Mouse (Mus musculus): ENCODE results near the gene Sox15.
A peak's percentile ranks its signal among the peaks of the same experiment; 100 is the strongest.

Gene Sox15

GRCm38 (mm10) chr11:69679144-69679543, 24.0 kb downstream of the Sox15 start:
- no peak for DNase-seq (ENCODE audit: low read depth, low spot score)

GRCm38 (mm10) chr11:69680136-69680855, 25.2 kb downstream of the Sox15 start:
- no peak for DNase-seq (ENCODE audit: low read depth, low spot score)

DNA sequence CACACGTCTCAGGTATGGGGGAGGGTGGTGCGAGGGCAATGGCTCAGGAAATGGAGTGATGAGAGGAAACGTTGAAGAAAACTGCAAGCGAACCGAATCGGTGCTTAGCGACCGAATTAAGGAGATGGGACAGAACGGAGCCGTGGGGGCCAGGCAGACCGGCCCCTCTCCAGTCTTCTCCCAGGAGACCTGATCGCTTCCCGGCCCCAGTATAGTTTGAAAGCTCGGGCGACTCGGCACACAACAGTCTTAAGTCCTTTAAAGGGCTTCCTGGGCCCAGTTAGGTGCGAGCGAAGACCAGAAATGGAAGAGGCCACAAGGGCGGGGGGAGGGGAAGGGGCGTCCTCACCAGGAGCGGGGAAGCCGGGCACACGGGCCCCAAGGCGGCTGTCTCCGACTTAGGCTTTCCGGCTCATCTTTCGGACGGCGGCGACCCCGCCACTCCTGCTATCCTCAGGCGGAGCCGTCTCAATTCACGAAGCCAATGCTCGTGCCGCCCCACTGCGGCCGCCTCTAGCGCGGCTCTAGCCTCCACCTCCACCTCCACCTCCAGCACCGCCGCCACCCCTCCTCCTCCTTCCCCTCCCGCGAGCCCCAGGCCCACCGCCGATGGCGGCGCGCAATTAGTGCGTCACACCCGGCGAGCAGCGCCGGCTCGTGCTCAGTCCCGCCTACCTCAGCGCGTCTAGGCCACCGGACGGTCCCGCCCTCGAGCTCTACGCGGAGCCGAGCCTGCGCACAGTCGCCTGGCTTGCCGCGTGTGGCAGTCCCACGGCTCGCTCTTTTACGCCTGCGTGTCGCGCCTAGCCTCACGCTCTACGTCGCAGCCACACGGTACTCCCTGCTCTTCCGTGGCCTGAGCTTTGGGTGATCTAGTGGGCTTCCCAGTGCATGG, 26.4 kb downstream of the Sox15 start, which contains the start of gene Senp3:
Gene Senp3 (minus strand): TSS at position 771 of the 895 bp plus-strand sequence.
- DNase-seq (ENCODE audit: low read depth, low spot score), result peak; percentile 99

DNA sequence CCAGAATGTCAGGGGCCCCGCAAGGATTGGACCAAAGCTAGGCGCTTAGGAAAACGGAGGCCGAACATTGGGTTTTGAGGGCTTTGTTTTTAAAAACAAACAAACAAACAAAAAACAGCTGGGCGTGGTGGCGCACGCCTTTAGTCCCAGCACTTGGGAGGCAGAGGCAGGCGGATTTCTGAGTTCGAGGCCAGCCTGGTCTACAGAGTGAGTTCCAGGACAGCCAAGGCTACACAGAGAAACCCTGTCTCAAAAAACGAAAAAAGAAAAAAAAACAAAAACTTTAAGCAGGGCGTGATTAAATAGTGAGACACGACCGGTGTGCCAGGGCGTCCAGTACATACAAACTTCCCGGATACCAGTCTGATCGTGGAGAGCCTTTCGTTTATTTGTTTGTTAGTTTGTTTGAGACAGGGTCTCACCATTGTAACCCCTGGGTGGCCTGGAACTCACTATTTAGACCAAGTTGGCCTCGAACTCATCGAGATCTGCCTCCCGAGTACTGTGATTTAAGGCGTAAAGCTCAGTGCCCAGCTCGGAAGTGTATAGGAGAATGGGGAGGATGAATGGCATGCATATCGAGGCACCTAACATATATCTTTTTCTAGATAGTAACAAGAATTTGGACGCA, 27.2 kb downstream of the Sox15 start:
- no peak for DNase-seq (ENCODE audit: low read depth, low spot score)

DNA sequence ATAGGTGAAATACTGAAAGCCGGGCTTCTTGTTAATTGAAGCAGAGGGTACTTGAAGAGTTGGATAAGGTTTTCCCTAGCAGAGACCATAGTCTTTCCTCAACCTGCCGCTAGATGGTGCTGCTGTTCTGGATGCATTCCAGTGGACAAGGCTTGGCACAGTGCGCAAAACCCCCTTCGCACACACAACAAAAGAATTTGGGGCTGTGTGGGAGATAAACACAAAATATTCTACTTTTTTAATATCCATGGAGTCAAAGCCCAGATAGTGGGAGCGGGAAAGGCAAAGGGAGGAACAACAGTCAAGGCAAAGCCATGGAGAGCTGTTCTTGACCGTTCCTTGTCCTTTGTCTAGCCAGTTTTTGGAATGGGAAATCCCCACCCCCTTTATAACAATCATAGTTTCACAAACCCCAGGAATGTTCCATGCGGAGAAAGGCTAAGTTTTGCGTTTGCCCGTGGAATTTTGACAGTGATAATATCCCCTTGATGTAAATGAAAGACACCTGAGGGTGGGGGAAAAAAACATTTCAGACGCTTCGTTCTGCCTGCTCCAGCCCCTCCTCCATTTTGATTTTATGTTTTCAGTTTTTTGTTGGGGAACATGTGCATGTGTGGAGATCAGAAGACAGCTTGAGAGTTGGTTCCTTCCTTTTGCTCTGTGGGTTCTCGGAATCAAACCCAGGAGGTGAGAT, 27.9 kb downstream of the Sox15 start:
- peak; percentile 95 for DNase-seq (ENCODE audit: low read depth, low spot score)

GRCm38 (mm10) chr11:69683576-69683975, 28.5 kb downstream of the Sox15 start:
- no peak for DNase-seq (ENCODE audit: low read depth, low spot score)

DNA sequence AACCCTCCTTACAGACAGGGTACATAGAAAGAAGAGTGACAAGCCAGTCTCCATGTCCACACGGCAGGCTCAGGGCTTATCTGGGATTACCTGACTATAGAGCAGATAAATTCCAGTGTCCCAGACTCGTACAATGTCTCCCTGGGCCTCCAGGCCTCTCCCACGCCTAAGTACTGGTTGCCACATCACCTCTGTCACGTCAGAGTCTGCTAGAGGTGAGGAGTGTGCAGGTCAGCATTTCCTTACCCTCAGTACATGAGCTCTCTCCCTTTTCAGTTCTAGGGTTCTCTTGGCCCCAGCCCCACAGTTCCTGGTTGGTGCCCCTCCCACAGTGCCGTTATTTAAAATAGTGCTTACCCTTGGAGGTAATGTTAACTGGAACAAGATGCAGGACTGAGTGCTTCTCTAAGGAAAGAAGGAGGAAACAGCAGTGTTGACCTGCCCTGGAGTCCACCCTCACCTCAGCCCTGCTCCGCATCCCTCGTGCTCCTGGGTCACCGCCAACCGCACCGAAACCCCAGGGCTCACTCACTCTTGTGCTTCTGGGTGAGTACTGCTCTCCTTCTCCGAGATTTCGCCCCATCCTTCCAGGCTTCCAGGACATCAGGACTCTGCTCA, 29.1 kb downstream of the Sox15 start:
- DNase-seq (ENCODE audit: low read depth, low spot score), result no peak

DNA sequence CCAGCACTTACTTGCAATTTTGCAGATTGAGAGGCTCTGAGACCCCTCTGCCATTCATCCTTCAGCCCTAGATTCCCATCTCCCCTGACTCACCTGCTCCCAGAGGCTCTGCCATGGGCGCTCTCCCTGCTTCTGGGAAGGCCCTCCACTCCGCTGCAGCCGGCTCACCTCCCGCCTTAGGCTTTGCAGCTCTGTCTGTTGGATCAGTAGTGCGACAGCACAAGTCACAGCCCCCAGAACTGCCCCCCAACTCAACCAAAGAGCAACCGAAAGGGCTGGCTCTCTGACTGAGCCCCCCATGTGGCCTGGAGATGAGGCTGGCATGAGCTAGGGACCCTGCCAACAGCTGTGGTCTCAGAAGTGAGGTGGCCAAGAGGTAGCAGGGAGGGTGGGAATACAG, 29.8 kb downstream of the Sox15 start:
- DNase-seq (ENCODE audit: low read depth, low spot score), result no peak

DNA sequence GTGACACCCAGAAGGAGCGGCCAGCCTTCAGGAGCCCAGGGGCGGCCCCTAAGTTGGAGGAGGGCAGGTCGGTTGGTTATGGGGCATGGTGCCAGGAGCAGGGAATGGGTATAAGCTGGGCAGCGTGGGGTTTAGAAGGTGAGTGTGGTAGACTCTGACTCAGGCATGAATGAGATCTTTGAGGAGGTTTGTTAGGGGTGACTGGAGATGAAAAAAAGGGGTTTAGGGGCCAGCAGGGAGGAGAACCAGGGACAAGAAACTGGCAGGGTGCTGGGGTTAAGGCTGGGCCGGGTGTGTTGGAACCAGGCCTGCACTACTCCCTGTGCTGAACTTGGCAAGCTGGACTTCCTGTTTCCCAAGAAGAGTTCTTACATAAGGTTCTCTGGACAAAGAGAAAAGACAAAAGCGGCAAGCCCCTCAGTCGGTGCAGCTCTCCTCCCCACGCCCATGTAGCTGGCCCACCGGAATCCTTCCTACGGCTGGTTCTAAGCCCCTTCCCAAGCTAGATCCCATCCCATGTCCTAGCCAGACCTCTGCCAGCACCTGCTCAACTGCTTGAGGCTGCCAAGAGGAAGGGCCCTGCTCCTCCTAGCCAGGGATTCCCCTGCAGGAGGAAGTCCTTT, 30.5 kb downstream of the Sox15 start, which contains the start of gene Tnfsf13:
Gene Tnfsf13 (minus strand): TSS at position 259 of the 623 bp plus-strand sequence.
- peak; percentile 93 for DNase-seq (ENCODE audit: low read depth, low spot score)

GRCm38 (mm10) chr11:69686377-69686776, 31.3 kb downstream of the Sox15 start:
- peak; percentile 67 for DNase-seq (ENCODE audit: low read depth, low spot score)

- DNase-seq (ENCODE audit: low read depth, low spot score), result no peak
These were observed 31.9 kb downstream of the Sox15 start for GRCm38 (mm10) chr11:69687061-69687460.

DNA sequence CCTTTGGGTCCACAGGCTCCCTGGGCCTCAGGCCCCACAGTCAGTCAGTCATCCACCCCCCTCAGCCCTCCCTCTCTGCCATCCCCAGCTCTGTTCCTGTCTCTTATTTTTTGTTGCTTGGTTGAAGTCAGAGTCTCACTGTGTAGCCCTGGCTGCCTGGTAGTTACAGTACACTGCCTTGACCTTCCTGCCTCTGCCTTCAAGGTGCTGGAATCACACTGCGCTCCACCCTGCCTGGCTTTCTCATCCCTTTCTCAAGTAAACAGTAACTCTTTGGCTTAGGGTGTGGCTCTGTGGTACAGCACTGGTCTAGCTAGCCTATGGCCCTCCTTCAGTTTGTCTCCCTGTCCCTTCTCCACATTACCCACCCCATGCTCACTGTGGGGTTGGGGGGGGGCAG, 34.8 kb downstream of the Sox15 start:
- DNase-seq (ENCODE audit: low read depth, low spot score), result no peak

GRCm38 (mm10) chr11:69692196-69692811, 37.2 kb downstream of the Sox15 start:
- DNase-seq (ENCODE audit: low read depth, low spot score), result peak; percentile 20

- no peak for DNase-seq (ENCODE audit: low read depth, low spot score)
These were observed 37.7 kb downstream of the Sox15 start for GRCm38 (mm10) chr11:69692863-69693262.

- DNase-seq (ENCODE audit: low read depth, low spot score), result no peak
These were observed 38.4 kb downstream of the Sox15 start for GRCm38 (mm10) chr11:69693421-69693965.

DNA sequence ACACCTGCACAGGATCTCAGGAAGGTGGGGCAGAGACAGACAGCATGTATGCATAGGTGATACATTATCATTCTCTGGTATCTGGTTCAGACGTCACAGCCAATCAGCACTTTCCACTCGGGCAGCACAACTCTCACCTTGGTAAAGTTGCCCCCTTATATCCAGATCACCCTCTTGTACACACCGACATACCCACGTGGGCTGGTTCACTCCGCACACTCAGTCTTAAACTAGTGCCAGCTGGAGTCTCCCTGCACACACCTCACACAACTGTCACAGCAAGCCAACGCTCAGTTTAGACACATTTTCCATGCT, 39.9 kb downstream of the Sox15 start:
- peak; percentile 78 for DNase-seq (ENCODE audit: low read depth, low spot score)

- peak; percentile 50 for DNase-seq (ENCODE audit: low read depth, low spot score)
These were observed 40.5 kb downstream of the Sox15 start, which contains the start of the genes Tnfsf12 and Tnfsfm13 for GRCm38 (mm10) chr11:69695361-69696181. Gene Tnfsf12 (minus strand): TSS chr11:69695849. Gene Tnfsfm13 (minus strand): TSS chr11:69696098.

- DNase-seq (ENCODE audit: low read depth, low spot score), result no peak
These were observed 42.3 kb downstream of the Sox15 start for GRCm38 (mm10) chr11:69697396-69697795.

GRCm38 (mm10) chr11:69698574-69698973, 43.5 kb downstream of the Sox15 start:
- DNase-seq (ENCODE audit: low read depth, low spot score), result no peak

Data from brain, adult 2 months (tissue).